Mouse (Mus musculus) hindbrain, embryonic 15.5 days (tissue): ENCODE data around the gene Gm4881. TPM values are rescaled to one million over a fixed set of nuclear protein-coding genes. Genes with fewer than 3 reads are reported as not detected.
A peak's percentile ranks its signal among the peaks of the same experiment; 100 is the strongest.

ENCODE experiments used
- ATAC-seq: fragments of 200-750 bp; cut with Nextera tagmentation; 2 replicates; pipeline ENCODE4 v1.8.0; 2017; ENCODE audit warnings: low read depth, moderate number of reproducible peaks, moderate TSS enrichment; ENCODE audit not compliant: low FRiP score
- H3K27ac ChIP-seq: fragments of 300-500 bp; sonication (generic); replicated peaks from 2 replicates; pipeline ENCODE4 v1.5.1; 2015; ENCODE audit warnings: mild to moderate bottlenecking, inconsistent platforms
- H3K27me3 ChIP-seq: fragments of 300-500 bp; sonication (generic); 2 replicates; pipeline ENCODE4 v1.6.1; 2015; ENCODE audit warnings: control low read depth, inconsistent platforms
- H3K36me3 ChIP-seq: fragments of 300-500 bp; sonication (generic); 2 replicates; pipeline ENCODE4 v1.6.1; 2015; ENCODE audit warnings: control low read depth, inconsistent platforms
- H3K4me1 ChIP-seq: fragments of 300-500 bp; sonication (generic); replicated peaks from 2 replicates; pipeline ENCODE4 v1.6.1; 2015; ENCODE audit warnings: control low read depth, inconsistent platforms
- H3K4me2 ChIP-seq: fragments of 300-500 bp; sonication (generic); 2 replicates; pipeline ENCODE4 v1.6.1; 2015; ENCODE audit warnings: moderate library complexity, mild to moderate bottlenecking, inconsistent platforms
- H3K4me3 ChIP-seq: fragments of 300-500 bp; sonication (generic); 2 replicates; pipeline ENCODE4 v1.5.1; 2015; ENCODE audit warnings: mild to moderate bottlenecking, inconsistent platforms
- H3K9ac ChIP-seq: fragments of 300-500 bp; sonication (generic); 2 replicates; pipeline ENCODE4 v1.6.1; 2015; ENCODE audit warnings: inconsistent platforms
- H3K9me3 ChIP-seq: fragments of 300-500 bp; sonication (generic); 2 replicates; pipeline ENCODE4 v1.6.1; 2016; ENCODE audit warnings: control low read depth, inconsistent platforms
- WGBS: fragments of 180-500 bp; shearing (Covaris S2); methylation state at CpG from one replicate; pipeline ENCODE4 v1.1.7; 2015; 5-methylcytosine and 5-hydroxymethylcytosine counted together
- polyA plus RNA-seq: library from polyadenylated mRNA; unstranded; fragments of >200 nt; fragmentation: Nextera tagmentation; extraction: Ambion mirVana; gene quantifications from 2 replicates; pipeline ENCODE4 v1.2.1, GENCODE M21; 2015

Gm4881 gene
- polyA plus RNA-seq, 1 experiment from 2014 or later, result 5.4 TPM

- H3K27me3 ChIP-seq, result no peaks in the 10 kb centered on the region
- no peak for ATAC-seq
- peaks cover 14% of the 10 kb centered on the region for H3K4me1 ChIP-seq
- no peak overlapping the region for H3K4me2 ChIP-seq
- H3K9ac ChIP-seq, result no peak overlapping the region
- H3K27ac ChIP-seq, result no peak overlapping the region
- H3K4me3 ChIP-seq, result no peak overlapping the region
- peaks cover 31% of the 10 kb centered on the region for H3K36me3 ChIP-seq
- WGBS, result 69% methylated on average over 3 of the region's 3 CpGs
- no peaks in the 10 kb centered on the region for H3K9me3 ChIP-seq
Measured at GRCm38 (mm10) chr7:24891241-24892124, 52.8 kb downstream of the Gm4881 start.

GRCm38 (mm10) chr7:24890281-24891216 is 53.7 kb downstream of the Gm4881 start:
- no peak overlapping the region for H3K9ac ChIP-seq
- 27% methylated on average over 10 of the region's 10 CpGs for WGBS
- H3K4me3 ChIP-seq, result no peak overlapping the region
- H3K9me3 ChIP-seq, result no peaks in the 10 kb centered on the region
- H3K27ac ChIP-seq, result no peak overlapping the region
- peaks cover 41% of the 10 kb centered on the region for H3K36me3 ChIP-seq
- H3K27me3 ChIP-seq, result no peaks in the 10 kb centered on the region
- peak; percentile 59 for ATAC-seq
- H3K4me2 ChIP-seq, result no peak overlapping the region
- peaks cover 24% of the 10 kb centered on the region for H3K4me1 ChIP-seq

- Histone ChIP-seq H3K27ac (no peak overlapping the region), H3K9ac (no peak overlapping the region), H3K27me3 (no peaks in the 10 kb centered on the region), H3K4me3 (no peak overlapping the region), H3K36me3 (peaks cover 41% of the 10 kb centered on the region), H3K4me1 (peaks cover 29% of the 10 kb centered on the region), H3K4me2 (no peak overlapping the region), H3K9me3 (no peaks in the 10 kb centered on the region)
- 79% methylated on average over 6 of the region's 6 CpGs for WGBS
- no peak for ATAC-seq
Measured at GRCm38 (mm10) chr7:24889431-24890220, 54.7 kb downstream of the Gm4881 start.

GRCm38 (mm10) chr7:24887096-24887495 is 57.2 kb downstream of the Gm4881 start:
- Histone ChIP-seq H3K9me3 (no peaks in the 10 kb centered on the region), H3K36me3 (peaks cover 41% of the 10 kb centered on the region), H3K27me3 (no peaks in the 10 kb centered on the region), H3K4me2 (0 out of 2 replicates have a peak overlapping the region, but pooled peaks have one; percentile 70), H3K4me3 (no peak overlapping the region), H3K27ac (no peak overlapping the region), H3K9ac (no peak overlapping the region), H3K4me1 (peaks cover 29% of the 10 kb centered on the region)
- 76% methylated on average over 4 of the region's 4 CpGs for WGBS
- no peak for ATAC-seq

- peaks cover 29% of the 10 kb centered on the region for H3K4me1 ChIP-seq
- H3K9me3 ChIP-seq, result no peaks in the 10 kb centered on the region
- H3K9ac ChIP-seq, result peak overlapping the region; percentile 91
- H3K36me3 ChIP-seq, result peaks cover 41% of the 10 kb centered on the region
- peak overlapping the region; percentile 70 for H3K4me2 ChIP-seq
- 78% methylated on average over 4 of the region's 4 CpGs for WGBS
- H3K27ac ChIP-seq, result no peak overlapping the region
- H3K27me3 ChIP-seq, result no peaks in the 10 kb centered on the region
- H3K4me3 ChIP-seq, result peak overlapping the region; percentile 75
- no peak for ATAC-seq
Measured at GRCm38 (mm10) chr7:24886308-24886633, 58.0 kb downstream of the Gm4881 start.

GRCm38 (mm10) chr7:24885468-24886307 is 58.6 kb downstream of the Gm4881 start:
- peak overlapping the region; percentile 75 for H3K4me3 ChIP-seq
- no peak overlapping the region for H3K27ac ChIP-seq
- H3K4me1 ChIP-seq, result peaks cover 29% of the 10 kb centered on the region
- no peak for ATAC-seq
- no peaks in the 10 kb centered on the region for H3K9me3 ChIP-seq
- no peaks in the 10 kb centered on the region for H3K27me3 ChIP-seq
- H3K4me2 ChIP-seq, result peak overlapping the region; percentile 70
- 41% methylated on average over 12 of the region's 12 CpGs for WGBS
- H3K36me3 ChIP-seq, result peaks cover 37% of the 10 kb centered on the region
- peak overlapping the region; percentile 91 for H3K9ac ChIP-seq

- H3K4me2 ChIP-seq, result peak overlapping the region; percentile 70
- peaks cover 32% of the 10 kb centered on the region for H3K36me3 ChIP-seq
- peak overlapping the region; percentile 86 for H3K27ac ChIP-seq
- peak overlapping the region; percentile 91 for H3K9ac ChIP-seq
- no peaks in the 10 kb centered on the region for H3K9me3 ChIP-seq
- WGBS, result under 1% methylated on average over 47 of the region's 47 CpGs
- no peaks in the 10 kb centered on the region for H3K27me3 ChIP-seq
- H3K4me1 ChIP-seq, result peaks cover 29% of the 10 kb centered on the region
- peak overlapping the region; percentile 75 for H3K4me3 ChIP-seq
- no peak; the same call in 1 of the 2 replicates for ATAC-seq
Measured at GRCm38 (mm10) chr7:24884693-24885291, 59.5 kb downstream of the Gm4881 start.

GRCm38 (mm10) chr7:24883896-24884692 is 60.2 kb downstream of the Gm4881 start, which contains the start of gene Rps19:
Gene Rps19 (plus strand): TSS chr7:24884371.
- peak; percentile 95 for ATAC-seq
- under 1% methylated on average over 57 of the region's 57 CpGs for WGBS

GRCm38 (mm10) chr7:24882416-24883199 is 61.7 kb downstream of the Gm4881 start:
- no peak for ATAC-seq
- WGBS, result 92% methylated on average over 9 of the region's 9 CpGs

More at GRCm38 (mm10) chr7:24883896-24884692, 60.2 kb downstream of the Gm4881 start, which contains the start of gene Rps19:
- peak within 1 kb of the TSS; percentile 75 for H3K4me3 ChIP-seq
- H3K27me3 ChIP-seq, result no peaks in the 10 kb centered on the region
- H3K9me3 ChIP-seq, result no peaks in the 10 kb centered on the region
- peak within 1 kb of the TSS; percentile 91 for H3K9ac ChIP-seq
- peaks cover 25% of the 10 kb centered on the region for H3K36me3 ChIP-seq
- peaks cover 29% of the 10 kb centered on the region for H3K4me1 ChIP-seq
- H3K27ac ChIP-seq, result peak within 1 kb of the TSS; percentile 86
- peak within 1 kb of the TSS; percentile 70 for H3K4me2 ChIP-seq

More at GRCm38 (mm10) chr7:24882416-24883199, 61.7 kb downstream of the Gm4881 start:
- no peak overlapping the region for H3K27ac ChIP-seq
- H3K9me3 ChIP-seq, result no peaks in the 10 kb centered on the region
- H3K4me1 ChIP-seq, result peaks cover 26% of the 10 kb centered on the region
- H3K36me3 ChIP-seq, result peaks cover 13% of the 10 kb centered on the region
- no peak overlapping the region for H3K4me3 ChIP-seq
- no peaks in the 10 kb centered on the region for H3K27me3 ChIP-seq
- no peak overlapping the region for H3K4me2 ChIP-seq
- H3K9ac ChIP-seq, result no peak overlapping the region
